Mouse (Mus musculus): ENCODE measurements around the gene Dlk1. TPM values are rescaled to one million over a fixed set of nuclear protein-coding genes. Genes with fewer than 3 reads are reported as not detected.

The Dlk1 gene
- polyA plus RNA-seq, 1 experiment from 2014 or later: not detected

DNA sequence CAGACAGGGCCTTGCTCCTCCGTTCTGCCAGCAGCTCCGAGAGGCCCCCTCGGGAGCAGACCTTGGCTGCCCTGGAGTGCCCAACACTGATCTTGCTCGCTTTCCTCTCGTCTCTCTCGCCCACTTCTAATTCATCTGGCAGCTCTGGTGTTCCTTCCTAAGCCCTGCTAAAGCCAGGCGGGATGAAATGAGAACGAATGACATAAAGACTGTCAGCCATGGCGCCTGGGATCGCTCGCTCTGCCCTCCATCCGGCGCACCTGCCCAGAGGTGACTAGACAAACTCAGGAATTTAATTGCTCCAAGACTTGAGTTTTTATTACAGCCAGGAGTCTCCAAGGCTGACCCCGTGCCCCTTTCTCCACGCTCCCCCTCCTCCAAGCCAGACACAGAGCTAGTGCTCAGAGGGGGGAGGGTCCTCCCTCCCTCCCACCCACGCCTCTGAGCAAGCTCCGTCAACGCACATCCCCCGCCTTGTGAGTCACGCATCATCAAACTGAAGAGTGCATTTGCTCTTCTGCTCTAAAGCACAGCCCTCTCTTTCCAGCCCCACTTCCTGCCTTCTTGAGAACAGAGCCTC lies 27.8 kb upstream of the Dlk1 start:
- no peaks in the 10 kb centered on the region for H3K79me2 ChIP-seq (ENCODE audit: inconsistent target)
- no peak overlapping the region for H3K4me3 ChIP-seq (ENCODE audit: inconsistent target)
- WGBS (ENCODE audit: missing documents): 79% methylated on average over 18 of the region's 20 CpGs
- no peaks in the 10 kb centered on the region for H3K36me3 ChIP-seq (ENCODE audit: inconsistent target)
- no peak overlapping the region for H3K27ac ChIP-seq

DNA sequence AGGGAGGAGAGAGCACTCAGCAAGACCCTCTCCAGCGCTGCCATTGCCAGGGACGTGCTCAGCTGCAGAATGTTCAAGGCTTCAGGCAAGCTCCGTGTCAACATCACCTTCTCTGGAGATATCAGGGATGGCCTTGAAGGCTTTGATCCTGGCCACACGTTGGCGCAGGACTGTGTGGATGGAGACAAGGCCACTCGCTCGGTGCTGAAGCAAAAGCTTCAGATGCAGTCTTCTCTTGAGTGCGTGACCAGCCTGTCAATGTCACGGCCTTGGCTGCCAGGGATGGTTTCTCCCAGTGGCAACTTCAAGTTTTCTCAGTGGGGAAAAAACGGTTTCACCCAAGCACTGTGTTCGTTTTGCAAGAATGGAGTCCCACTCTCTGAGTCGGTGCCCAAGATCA lies 26.6 kb upstream of the Dlk1 start:
- no peaks in the 10 kb centered on the region for H3K36me3 ChIP-seq (ENCODE audit: inconsistent target)
- H3K79me2 ChIP-seq (ENCODE audit: inconsistent target): no peaks in the 10 kb centered on the region
- no peak overlapping the region for H3K27ac ChIP-seq
- H3K4me3 ChIP-seq (ENCODE audit: inconsistent target): no peak overlapping the region
- 88% methylated on average over 12 of the region's 12 CpGs for WGBS (ENCODE audit: missing documents)

DNA sequence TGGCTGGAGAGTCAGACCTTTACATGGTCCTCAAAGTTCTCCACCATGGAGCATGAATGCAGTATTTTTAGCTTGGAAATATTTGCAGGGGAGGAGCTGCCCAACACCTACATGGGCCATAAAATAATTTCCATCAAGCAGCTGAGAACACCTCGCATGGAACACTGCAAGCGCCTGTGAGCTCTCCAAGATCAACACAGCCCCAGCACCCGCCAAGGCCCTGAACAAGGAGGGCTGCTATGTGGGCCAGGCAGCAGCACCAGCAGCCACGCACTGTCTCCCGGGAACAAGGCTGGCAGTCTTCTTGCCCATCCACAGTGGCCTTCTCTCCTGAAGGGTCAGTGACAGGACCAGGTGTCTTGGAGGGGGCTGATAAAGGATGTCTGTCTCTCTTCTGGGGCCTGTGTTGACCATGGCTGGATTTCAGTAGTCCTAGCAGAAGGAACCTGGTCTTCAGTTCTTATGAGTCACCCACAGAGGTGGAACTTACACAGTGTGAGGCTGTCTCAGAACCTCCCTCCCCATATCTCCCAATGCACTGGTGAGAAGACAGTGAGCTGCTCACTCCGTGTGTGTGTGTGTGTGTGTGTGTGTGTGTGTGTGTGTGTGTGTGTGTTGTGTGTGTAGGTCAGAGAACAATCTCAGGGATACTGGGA lies 20.0 kb upstream of the Dlk1 start:
- H3K79me2 ChIP-seq (ENCODE audit: inconsistent target): no peaks in the 10 kb centered on the region
- H3K36me3 ChIP-seq (ENCODE audit: inconsistent target): no peaks in the 10 kb centered on the region
- H3K4me3 ChIP-seq (ENCODE audit: inconsistent target): no peak overlapping the region
- H3K27ac ChIP-seq: no peak overlapping the region
- whole genome bisulfite sequencing (ENCODE audit: missing documents): 93% methylated on average over 6 of the region's 6 CpGs

DNA sequence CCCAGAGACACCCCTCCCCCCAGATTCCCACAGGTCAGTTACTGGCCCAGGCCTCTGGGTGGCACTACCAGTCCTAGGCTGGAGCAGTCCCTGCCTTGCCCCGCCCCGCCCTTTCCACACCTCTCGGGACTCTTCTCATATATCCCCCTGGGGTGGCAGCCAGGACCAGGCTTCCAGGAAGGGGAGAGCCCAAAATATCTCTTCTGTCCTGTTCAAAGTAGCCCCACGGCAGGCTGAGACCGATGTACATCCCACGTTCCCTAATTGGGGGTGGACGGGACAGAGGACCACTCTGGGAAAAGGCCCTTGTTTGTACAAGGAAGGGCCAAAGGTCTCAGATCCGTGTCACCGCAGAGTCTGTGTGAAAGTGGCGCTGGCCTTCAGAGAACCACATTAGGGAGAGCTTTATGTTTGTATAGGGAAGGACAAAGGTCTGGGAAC lies 16.2 kb upstream of the Dlk1 start:
- no peaks in the 10 kb centered on the region for H3K36me3 ChIP-seq (ENCODE audit: inconsistent target)
- 19% methylated on average over 10 of the region's 10 CpGs for WGBS (ENCODE audit: missing documents)
- no peaks in the 10 kb centered on the region for H3K79me2 ChIP-seq (ENCODE audit: inconsistent target)
- no peak overlapping the region for H3K4me3 ChIP-seq (ENCODE audit: inconsistent target)
- H3K27ac ChIP-seq: no peak overlapping the region

DNA sequence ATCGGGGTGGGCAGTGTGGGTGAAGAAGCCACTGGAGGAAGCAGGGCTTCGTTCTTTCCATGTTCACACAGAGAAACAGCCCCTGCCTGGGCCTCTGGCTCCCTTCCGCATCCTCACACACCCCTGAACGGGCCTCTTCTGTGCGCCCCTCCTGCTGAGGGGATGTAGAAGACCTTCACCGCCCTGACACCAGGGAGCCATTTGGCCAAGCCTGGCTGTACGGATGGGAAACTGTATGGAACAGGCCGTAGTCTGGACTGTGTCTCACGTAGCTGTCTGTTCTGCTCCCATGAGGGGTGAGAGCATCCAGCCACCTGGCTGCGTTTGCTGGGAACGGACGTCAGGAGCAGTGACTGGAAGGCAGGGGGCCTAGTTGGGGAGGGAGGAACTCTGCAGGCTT lies 15.8 kb upstream of the Dlk1 start:
- Histone ChIP-seq H3K36me3 (ENCODE audit: inconsistent target) (no peaks in the 10 kb centered on the region), H3K79me2 (ENCODE audit: inconsistent target) (no peaks in the 10 kb centered on the region), H3K27ac (no peak overlapping the region), H3K4me3 (ENCODE audit: inconsistent target) (no peak overlapping the region)
- WGBS (ENCODE audit: missing documents): 44% methylated on average over 12 of the region's 12 CpGs

DNA sequence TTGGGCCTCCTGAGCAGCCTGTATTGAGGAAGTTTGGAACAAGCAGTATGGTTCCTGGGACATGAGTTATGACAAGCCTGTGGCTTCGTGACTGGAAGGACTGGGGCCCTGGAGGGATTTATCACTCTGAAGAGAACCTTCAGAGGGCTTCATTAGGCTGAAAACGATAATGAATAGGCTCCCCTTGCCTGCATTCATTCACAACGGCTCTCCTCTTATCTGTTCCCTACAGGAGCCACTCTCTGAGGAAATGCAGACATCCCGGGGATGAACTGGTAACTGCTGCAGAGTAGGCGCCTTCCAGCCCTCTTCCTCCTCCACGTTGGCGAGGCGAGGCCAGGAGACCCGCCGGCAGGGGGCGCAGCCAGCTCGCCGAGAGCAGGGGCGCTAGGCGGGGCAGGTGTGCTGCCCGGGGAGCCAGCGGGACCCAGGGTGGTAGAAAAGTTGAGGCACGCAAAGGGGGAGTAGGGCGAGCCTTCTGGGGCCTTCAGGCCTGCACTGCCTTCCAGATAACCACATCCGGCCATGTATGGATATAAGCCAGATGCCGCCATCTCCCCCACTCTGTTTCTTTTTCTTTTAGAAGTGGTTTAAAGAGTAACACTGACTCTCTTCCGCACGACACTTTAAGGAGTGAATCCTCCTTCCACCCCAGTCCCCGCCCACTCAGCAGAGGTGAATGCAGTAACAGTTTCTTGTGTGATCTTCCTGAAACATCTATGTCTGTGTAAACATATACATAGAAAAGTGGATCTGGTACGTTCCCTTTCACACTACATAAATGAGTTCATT lies 14.9 kb upstream of the Dlk1 start:
- WGBS (ENCODE audit: missing documents): 4% methylated on average over 25 of the region's 25 CpGs
- Histone ChIP-seq H3K27ac (no peak overlapping the region), H3K4me3 (ENCODE audit: inconsistent target) (no peak overlapping the region)

DNA sequence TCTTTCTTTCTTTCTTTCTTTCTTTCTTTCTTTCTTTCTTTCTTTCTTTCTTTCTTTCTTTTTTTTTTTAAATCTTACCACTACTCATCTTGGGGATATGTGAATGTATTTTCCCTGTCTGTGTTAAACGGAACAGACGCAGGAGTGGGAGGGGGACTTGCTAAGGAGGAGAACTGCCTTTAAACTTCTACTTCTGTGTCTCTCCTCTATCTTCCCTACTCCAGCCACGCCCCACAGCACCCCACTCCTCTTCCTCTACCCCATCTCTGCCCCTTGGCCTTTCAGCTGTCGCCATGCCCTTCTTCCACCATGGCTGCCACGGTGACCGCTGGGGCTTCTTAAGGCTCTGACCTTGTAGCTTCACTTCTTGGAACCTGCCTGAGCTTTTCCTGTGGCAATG lies 14.2 kb upstream of the Dlk1 start:
- Histone ChIP-seq H3K27ac (no peak overlapping the region), H3K4me3 (ENCODE audit: inconsistent target) (no peak overlapping the region), H3K79me2 (ENCODE audit: inconsistent target) (no peaks in the 10 kb centered on the region), H3K36me3 (ENCODE audit: inconsistent target) (no peaks in the 10 kb centered on the region)
- WGBS (ENCODE audit: missing documents): 85% methylated on average over 6 of the region's 6 CpGs

More for the DNA sequence above, 14.9 kb upstream of the Dlk1 start:
- Histone ChIP-seq H3K79me2 (ENCODE audit: inconsistent target) (no peaks in the 10 kb centered on the region), H3K36me3 (ENCODE audit: inconsistent target) (no peaks in the 10 kb centered on the region)

DNA sequence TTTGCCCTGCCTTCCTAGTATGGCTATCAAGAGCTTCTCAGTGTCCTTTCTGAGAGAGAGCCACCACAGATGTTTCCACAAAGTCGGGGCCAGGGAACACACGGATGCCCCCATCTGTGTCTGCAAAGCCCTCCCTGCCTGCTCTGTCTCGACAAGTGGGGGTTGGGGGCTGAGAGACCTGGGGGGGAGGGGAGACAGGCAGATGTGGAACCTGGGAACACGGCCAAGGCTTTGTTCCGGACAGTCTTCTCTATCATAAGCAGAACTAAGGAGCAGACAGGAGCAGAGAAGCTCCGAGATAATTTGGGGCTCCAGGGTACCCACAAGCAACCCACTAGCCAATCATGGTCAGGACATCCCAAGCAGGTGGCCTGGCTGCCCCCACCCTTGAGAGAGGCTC lies 12.6 kb upstream of the Dlk1 start:
- no peaks in the 10 kb centered on the region for H3K79me2 ChIP-seq (ENCODE audit: inconsistent target)
- WGBS (ENCODE audit: missing documents): 48% methylated on average over 6 of the region's 6 CpGs
- H3K36me3 ChIP-seq (ENCODE audit: inconsistent target): no peaks in the 10 kb centered on the region
- H3K27ac ChIP-seq: no peak overlapping the region
- no peak overlapping the region for H3K4me3 ChIP-seq (ENCODE audit: inconsistent target)

DNA sequence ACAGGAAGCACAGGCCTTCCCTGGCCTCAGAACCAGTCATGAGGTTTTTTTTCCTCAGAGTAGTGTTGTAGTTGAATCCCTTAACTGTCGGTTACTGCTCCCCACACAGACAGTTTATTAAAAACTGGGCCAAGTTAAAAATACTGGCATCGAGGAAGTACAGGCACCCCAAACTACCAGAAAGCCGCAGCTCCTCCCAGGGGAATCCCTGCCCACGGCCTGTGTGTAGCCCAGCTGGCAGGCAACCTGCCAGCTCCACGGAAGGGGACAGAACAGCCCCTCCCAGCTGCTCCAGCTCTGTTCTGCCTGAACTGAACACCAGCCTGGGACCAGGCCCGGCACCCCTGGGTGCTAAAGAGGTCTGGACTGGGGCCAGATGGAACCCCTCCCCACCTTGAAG lies 11.3 kb upstream of the Dlk1 start:
- Histone ChIP-seq H3K36me3 (ENCODE audit: inconsistent target) (no peaks in the 10 kb centered on the region), H3K27ac (no peak overlapping the region), H3K4me3 (ENCODE audit: inconsistent target) (no peak overlapping the region), H3K79me2 (ENCODE audit: inconsistent target) (no peaks in the 10 kb centered on the region)
- WGBS (ENCODE audit: missing documents): 4% methylated on average over 6 of the region's 6 CpGs

DNA sequence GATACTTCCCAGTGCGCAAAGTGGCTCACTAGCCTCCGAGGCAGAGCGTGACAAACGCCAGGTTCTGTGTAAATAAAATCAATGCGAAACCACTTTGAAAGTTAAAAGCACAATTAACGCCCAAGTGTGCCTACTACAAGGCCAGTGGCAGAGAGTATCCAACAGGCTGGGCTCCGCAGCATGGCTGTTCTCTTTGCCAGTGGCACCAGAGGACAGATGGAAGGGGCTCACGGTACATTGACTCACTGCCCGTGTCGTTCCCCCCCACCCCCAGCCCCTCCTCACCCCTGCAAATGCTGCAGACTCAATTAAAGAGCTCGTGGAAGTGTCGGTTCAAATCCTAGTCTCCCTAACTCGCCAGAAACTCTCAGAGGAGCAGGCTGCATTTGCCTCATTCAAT lies 10.5 kb upstream of the Dlk1 start:
- no peak overlapping the region for H3K27ac ChIP-seq
- 79% methylated on average over 13 of the region's 13 CpGs for WGBS (ENCODE audit: missing documents)
- no peak overlapping the region for H3K4me3 ChIP-seq (ENCODE audit: inconsistent target)
- no peaks in the 10 kb centered on the region for H3K79me2 ChIP-seq (ENCODE audit: inconsistent target)
- no peaks in the 10 kb centered on the region for H3K36me3 ChIP-seq (ENCODE audit: inconsistent target)

DNA sequence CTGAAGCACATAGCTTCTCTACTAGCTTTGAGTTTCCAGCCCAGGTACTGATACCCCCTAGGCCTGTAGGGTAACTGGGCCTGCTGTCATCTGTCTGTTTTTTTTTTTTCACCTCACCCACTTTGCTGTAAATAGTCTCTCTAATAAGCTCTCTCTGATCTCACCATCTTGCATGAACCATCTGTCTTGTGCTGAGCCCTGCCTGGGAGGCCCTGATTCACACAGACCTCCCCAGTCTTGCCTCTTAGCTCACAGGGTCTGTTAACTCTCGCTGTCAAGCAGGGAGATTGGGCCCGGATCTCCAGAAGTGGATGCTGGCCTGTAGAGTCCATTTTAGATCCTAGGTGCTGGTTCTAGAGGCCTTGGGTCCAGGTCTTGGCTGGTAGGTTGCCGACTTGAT lies 9.3 kb upstream of the Dlk1 start:
- H3K79me2 ChIP-seq (ENCODE audit: inconsistent target): no peaks in the 10 kb centered on the region
- 100% methylated on average over 2 of the region's 3 CpGs for WGBS (ENCODE audit: missing documents)
- H3K27ac ChIP-seq: no peak overlapping the region
- H3K4me3 ChIP-seq (ENCODE audit: inconsistent target): no peak overlapping the region
- no peaks in the 10 kb centered on the region for H3K36me3 ChIP-seq (ENCODE audit: inconsistent target)

DNA sequence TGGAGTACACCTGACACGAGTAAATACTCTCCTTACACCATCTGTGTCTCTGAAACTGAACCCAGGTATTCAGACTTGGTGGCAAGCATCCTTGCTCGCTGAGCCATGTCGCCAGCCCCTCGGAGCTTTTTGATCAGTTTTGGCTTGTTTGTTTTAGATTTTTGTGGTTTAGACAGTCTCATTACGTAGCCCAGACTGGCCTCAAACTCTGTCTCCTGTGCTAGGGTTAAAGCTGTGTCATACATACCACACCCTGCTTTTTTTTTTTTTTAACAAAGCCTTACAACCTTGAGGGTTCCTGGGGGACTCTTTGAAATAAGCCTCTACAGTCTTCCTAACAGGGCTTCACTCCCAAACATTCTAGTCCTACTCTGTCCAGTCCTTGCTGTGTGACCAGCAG lies 7.6 kb upstream of the Dlk1 start:
- no peak overlapping the region for H3K4me3 ChIP-seq (ENCODE audit: inconsistent target)
- no peak overlapping the region for H3K27ac ChIP-seq
- no peaks in the 10 kb centered on the region for H3K36me3 ChIP-seq (ENCODE audit: inconsistent target)
- 63% methylated on average over 5 of the region's 5 CpGs for WGBS (ENCODE audit: missing documents)
- no peaks in the 10 kb centered on the region for H3K79me2 ChIP-seq (ENCODE audit: inconsistent target)

DNA sequence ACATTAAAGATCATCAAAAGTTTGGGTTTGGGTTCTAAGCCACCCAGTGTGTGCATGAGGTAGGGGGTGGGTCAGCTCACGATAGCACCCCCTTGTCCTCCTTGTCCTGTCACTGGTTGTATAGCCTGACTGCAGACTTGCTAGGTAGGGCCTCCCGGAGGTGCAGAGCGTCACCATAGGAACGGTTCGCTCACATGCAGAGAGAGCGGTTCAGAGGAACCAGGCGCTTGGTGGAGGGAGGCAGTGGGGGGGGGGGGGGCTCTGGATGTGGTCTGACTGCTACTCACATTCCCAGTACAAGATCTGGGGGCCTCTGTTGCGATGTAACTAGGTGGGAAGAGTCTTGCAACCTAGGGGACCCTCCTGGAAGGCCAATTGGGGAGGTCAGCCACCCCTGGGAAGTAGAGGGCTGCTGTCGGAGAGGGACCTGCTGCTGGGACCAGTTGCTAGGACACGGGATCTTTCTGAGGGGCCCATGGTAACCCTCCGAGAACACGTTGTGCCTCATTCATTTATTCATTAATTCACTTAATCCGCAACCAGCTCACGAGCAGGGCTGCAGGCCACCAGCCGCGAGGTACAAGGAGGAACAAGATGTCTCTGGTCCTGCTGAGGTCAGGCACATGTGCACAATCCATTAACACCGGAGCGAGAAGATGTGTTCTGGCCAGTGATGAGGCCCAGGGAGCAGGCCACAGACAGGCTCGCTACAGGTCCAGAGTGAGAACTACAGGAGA lies 7.0 kb upstream of the Dlk1 start:
- 7% methylated on average over 19 of the region's 19 CpGs for WGBS (ENCODE audit: missing documents)
- no peaks in the 10 kb centered on the region for H3K79me2 ChIP-seq (ENCODE audit: inconsistent target)
- no peaks in the 10 kb centered on the region for H3K36me3 ChIP-seq (ENCODE audit: inconsistent target)
- H3K27ac ChIP-seq: no peak overlapping the region
- H3K4me3 ChIP-seq (ENCODE audit: inconsistent target): no peak overlapping the region

DNA sequence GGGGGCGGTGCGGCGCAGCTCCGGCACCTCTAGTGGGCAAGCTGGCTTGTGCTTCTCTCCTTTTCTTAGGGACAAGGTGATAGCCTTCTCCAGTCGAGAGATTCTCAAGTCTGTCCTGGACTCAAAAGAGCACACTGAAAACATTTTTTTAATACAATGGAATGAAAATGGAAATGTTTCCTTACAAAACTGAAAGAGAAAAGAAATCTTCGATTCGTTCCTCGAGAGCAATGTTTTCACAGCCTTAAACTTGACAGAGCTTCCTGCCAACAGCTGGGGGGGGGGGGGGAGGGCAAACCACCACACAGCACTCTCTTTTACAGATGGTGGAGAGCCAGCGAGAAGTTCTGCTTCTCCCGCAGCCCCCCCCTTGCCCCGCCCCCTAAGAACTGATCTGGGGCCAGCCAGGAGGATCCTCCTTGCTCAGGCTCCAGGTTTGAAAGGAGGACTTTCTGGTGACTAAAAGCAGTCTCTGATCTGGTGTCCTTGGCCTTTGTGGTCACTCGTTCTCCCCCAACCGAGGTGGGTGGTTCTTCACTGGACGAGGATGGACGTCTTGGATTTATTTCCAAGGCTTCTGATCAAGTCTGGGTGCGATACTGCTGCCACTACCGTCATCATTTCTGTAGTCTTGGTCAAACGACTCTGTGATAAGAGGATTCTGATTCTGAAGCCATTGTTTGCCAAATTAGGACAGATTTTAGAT lies 6.2 kb upstream of the Dlk1 start:
- no peak overlapping the region for H3K4me3 ChIP-seq (ENCODE audit: inconsistent target)
- WGBS (ENCODE audit: missing documents): 6% methylated on average over 18 of the region's 18 CpGs

More for the DNA sequence above, 6.2 kb upstream of the Dlk1 start:
- Histone ChIP-seq H3K79me2 (ENCODE audit: inconsistent target) (no peaks in the 10 kb centered on the region), H3K36me3 (ENCODE audit: inconsistent target) (no peaks in the 10 kb centered on the region), H3K27ac (no peak overlapping the region)

Measured in macrophage (primary cell).